Mouse (Mus musculus) kidney, embryonic 15.5 days (tissue): ENCODE measurements around the gene Fryl. TPM values are rescaled to one million over a fixed set of nuclear protein-coding genes. Genes with fewer than 3 reads are reported as not detected.

ENCODE experiments used
- ATAC-seq: fragments of 200-750 bp; cut with Nextera tagmentation; replicated peaks from 2 replicates; pipeline ENCODE4 v1.8.0; 2017; ENCODE audit warnings: moderate TSS enrichment; ENCODE audit not compliant: low FRiP score
- H3K27ac ChIP-seq: fragments of 300-500 bp; sonication (generic); 2 replicates; pipeline ENCODE4 v1.5.1; 2015; ENCODE audit warnings: mild to moderate bottlenecking, inconsistent platforms
- H3K27me3 ChIP-seq: fragments of 300-500 bp; sonication (generic); 2 replicates; pipeline ENCODE4 v1.6.1; 2015; ENCODE audit warnings: inconsistent platforms
- H3K36me3 ChIP-seq: fragments of 300-500 bp; sonication (generic); 2 replicates; pipeline ENCODE4 v1.6.1; 2015; ENCODE audit warnings: inconsistent platforms
- H3K4me1 ChIP-seq: fragments of 300-500 bp; sonication (generic); 2 replicates; pipeline ENCODE4 v1.6.1; 2015; ENCODE audit warnings: inconsistent platforms
- H3K4me2 ChIP-seq: fragments of 300-500 bp; sonication (generic); 2 replicates; pipeline ENCODE4 v1.6.1; 2015; ENCODE audit warnings: moderate library complexity, mild to moderate bottlenecking, inconsistent platforms
- H3K4me3 ChIP-seq: fragments of 300-500 bp; sonication (generic); replicated peaks from 2 replicates; pipeline ENCODE4 v1.5.1; 2015; ENCODE audit warnings: mild to moderate bottlenecking, inconsistent platforms
- H3K9ac ChIP-seq: fragments of 300-500 bp; sonication (generic); 2 replicates; pipeline ENCODE4 v1.6.1; 2015; ENCODE audit warnings: mild to moderate bottlenecking, inconsistent platforms
- H3K9me3 ChIP-seq: fragments of 300-500 bp; sonication (generic); replicated peaks from 2 replicates; pipeline ENCODE4 v1.6.1; 2016; ENCODE audit warnings: inconsistent platforms
- WGBS: fragments of 180-500 bp; shearing (Covaris S2); methylation state at CpG from one replicate; pipeline ENCODE4 v1.1.7; 2015; ENCODE audit warnings: mixed read lengths; 5-methylcytosine and 5-hydroxymethylcytosine counted together
- polyA plus RNA-seq: library from polyadenylated mRNA; unstranded; fragments of >200 nt; fragmentation: Nextera tagmentation; extraction: Ambion mirVana; gene quantifications from 2 replicates; pipeline ENCODE4 v1.2.1, GENCODE M21; 2015

Fryl gene
- polyA plus RNA-seq, 1 experiment from 2014 or later, result 34.8 TPM

GRCm38 (mm10) chr5:72989756-72990155 is 266.7 kb downstream of the Fryl start:
- no peak overlapping the region for H3K27ac ChIP-seq
- no peak overlapping the region for H3K4me2 ChIP-seq
- 66% methylated on average over 8 of the region's 8 CpGs for WGBS
- no peaks in the 10 kb centered on the region for H3K9me3 ChIP-seq
- H3K9ac ChIP-seq, result no peak overlapping the region
- no peaks in the 10 kb centered on the region for H3K36me3 ChIP-seq
- no peaks in the 10 kb centered on the region for H3K27me3 ChIP-seq
- H3K4me1 ChIP-seq, result peaks cover 6% of the 10 kb centered on the region
- H3K4me3 ChIP-seq, result no peak overlapping the region
- ATAC-seq, result no peak

GRCm38 (mm10) chr5:72987786-72988185 is 268.6 kb downstream of the Fryl start:
- 88% methylated on average over 7 of the region's 7 CpGs for WGBS
- no peaks in the 10 kb centered on the region for H3K36me3 ChIP-seq

GRCm38 (mm10) chr5:72984091-72984490 is 272.3 kb downstream of the Fryl start:
- no peaks in the 10 kb centered on the region for H3K27me3 ChIP-seq
- 4% methylated on average over 2 of the region's 2 CpGs for whole genome bisulfite sequencing

More at GRCm38 (mm10) chr5:72987786-72988185, 268.6 kb downstream of the Fryl start:
- Histone ChIP-seq H3K27ac (no peak overlapping the region), H3K27me3 (no peaks in the 10 kb centered on the region), H3K4me2 (no peak overlapping the region), H3K9me3 (no peaks in the 10 kb centered on the region), H3K9ac (no peak overlapping the region), H3K4me1 (no peaks in the 10 kb centered on the region), H3K4me3 (no peak overlapping the region)
- ATAC-seq, result no peak

GRCm38 (mm10) chr5:72976539-72976938 is 279.9 kb downstream of the Fryl start:
- no peak overlapping the region for H3K4me2 ChIP-seq
- no peak overlapping the region for H3K27ac ChIP-seq
- WGBS, result 79% methylated on average over 4 of the region's 4 CpGs
- H3K9ac ChIP-seq, result no peak overlapping the region
- no peak overlapping the region for H3K4me3 ChIP-seq
- H3K4me1 ChIP-seq, result no peaks in the 10 kb centered on the region
- peaks cover 76% of the 10 kb centered on the region for H3K36me3 ChIP-seq
- H3K9me3 ChIP-seq, result no peaks in the 10 kb centered on the region
- H3K27me3 ChIP-seq, result no peaks in the 10 kb centered on the region
- no peak for ATAC-seq

More at GRCm38 (mm10) chr5:72984091-72984490, 272.3 kb downstream of the Fryl start:
- ATAC-seq, result no peak
- H3K27ac ChIP-seq, result no peak overlapping the region
- peaks cover 21% of the 10 kb centered on the region for H3K36me3 ChIP-seq
- no peak overlapping the region for H3K4me2 ChIP-seq
- no peaks in the 10 kb centered on the region for H3K9me3 ChIP-seq
- no peaks in the 10 kb centered on the region for H3K4me1 ChIP-seq
- H3K9ac ChIP-seq, result no peak overlapping the region
- no peak overlapping the region for H3K4me3 ChIP-seq

GRCm38 (mm10) chr5:72975996-72976395 is 280.4 kb downstream of the Fryl start:
- H3K4me2 ChIP-seq, result no peak overlapping the region
- no peaks in the 10 kb centered on the region for H3K27me3 ChIP-seq
- no peak overlapping the region for H3K4me3 ChIP-seq
- H3K36me3 ChIP-seq, result peaks cover 74% of the 10 kb centered on the region
- H3K9me3 ChIP-seq, result no peaks in the 10 kb centered on the region
- no peak for ATAC-seq
- H3K9ac ChIP-seq, result no peak overlapping the region
- no peaks in the 10 kb centered on the region for H3K4me1 ChIP-seq
- no peak overlapping the region for H3K27ac ChIP-seq
- 94% methylated on average over 6 of the region's 6 CpGs for WGBS

GRCm38 (mm10) chr5:72974602-72975001 is 281.8 kb downstream of the Fryl start, which contains the start of gene Gm10135:
TSS of gene Gm10135 (minus strand) at chr5:72974702.
- peaks cover 66% of the 10 kb centered on the region for H3K36me3 ChIP-seq
- no peaks in the 10 kb centered on the region for H3K9me3 ChIP-seq
- H3K9ac ChIP-seq, result no peak within 1 kb of the TSS
- no peaks in the 10 kb centered on the region for H3K4me1 ChIP-seq
- no peak within 1 kb of the TSS for H3K4me3 ChIP-seq
- no peak within 1 kb of the TSS for H3K27ac ChIP-seq
- no peak within 1 kb of the TSS for H3K4me2 ChIP-seq
- WGBS, result 94% methylated on average over 7 of the region's 7 CpGs
- no peak for ATAC-seq
- H3K27me3 ChIP-seq, result no peaks in the 10 kb centered on the region

- H3K4me2 ChIP-seq, result no peak overlapping the region
These were observed 283.5 kb downstream of the Fryl start for GRCm38 (mm10) chr5:72972934-72973333.

GRCm38 (mm10) chr5:72972435-72972834 is 284.0 kb downstream of the Fryl start:
- Histone ChIP-seq H3K9ac (no peak overlapping the region), H3K4me2 (no peak overlapping the region), H3K27ac (no peak overlapping the region), H3K36me3 (peaks cover 77% of the 10 kb centered on the region), H3K4me1 (no peaks in the 10 kb centered on the region), H3K9me3 (no peaks in the 10 kb centered on the region), H3K27me3 (no peaks in the 10 kb centered on the region), H3K4me3 (no peak overlapping the region)
- ATAC-seq, result no peak
- 49% methylated on average over 4 of the region's 4 CpGs for WGBS

More at GRCm38 (mm10) chr5:72972934-72973333, 283.5 kb downstream of the Fryl start:
- Histone ChIP-seq H3K9me3 (no peaks in the 10 kb centered on the region), H3K27me3 (no peaks in the 10 kb centered on the region), H3K27ac (no peak overlapping the region), H3K36me3 (peaks cover 77% of the 10 kb centered on the region), H3K9ac (no peak overlapping the region), H3K4me1 (no peaks in the 10 kb centered on the region), H3K4me3 (no peak overlapping the region)
- ATAC-seq, result no peak
- 63% methylated on average over 5 of the region's 5 CpGs for WGBS

Other genes with a start within 250 kb of the Fryl start
- gene Slc10a4, start 249.7 kb downstream of the Fryl start, polyA plus RNA-seq, result 1.9 and 4.3 TPM in 2 replicates
- 237 and 247 TPM in 2 replicates for gene Ociad1, start 36.2 kb upstream of the Fryl start, polyA plus RNA-seq
- gene Ociad2, start 84.4 kb upstream of the Fryl start, polyA plus RNA-seq, result 11.4 and 12.4 TPM in 2 replicates
- gene Cwh43, start 149.5 kb upstream of the Fryl start, polyA plus RNA-seq, result 0.27 and 0.57 TPM in 2 replicates
- 22.8 and 24.7 TPM in 2 replicates for gene Dcun1d4, start 224.4 kb upstream of the Fryl start, polyA plus RNA-seq